Mouse (Mus musculus) erythroblast, embryonic 14.5 days (primary cell): ENCODE results near the gene Pla2g2c. TPM values are rescaled to one million over a fixed set of nuclear protein-coding genes. Genes with fewer than 3 reads are reported as not detected.

ENCODE experiments used
- H3K27me3 ChIP-seq: 2 replicates; pipeline ENCODE4 v1.6.1; 2012; ENCODE audit warnings: inconsistent platforms; ENCODE audit not compliant: control insufficient read depth
- H3K36me3 ChIP-seq: 2 replicates; pipeline ENCODE4 v1.6.1; 2012; ENCODE audit warnings: mild to moderate bottlenecking, inconsistent platforms; ENCODE audit not compliant: control insufficient read depth
- H3K4me1 ChIP-seq: 2 replicates; pipeline ENCODE4 v1.6.1; 2012; ENCODE audit warnings: inconsistent platforms; ENCODE audit not compliant: control insufficient read depth
- H3K4me3 ChIP-seq: replicated peaks from 2 replicates; pipeline ENCODE3; 2012; ENCODE audit warnings: moderate library complexity, mild to moderate bottlenecking, inconsistent platforms
- H3K9me3 ChIP-seq: 2 replicates; pipeline ENCODE4 v1.6.1; 2012; ENCODE audit warnings: low read length, inconsistent platforms, mixed read lengths; ENCODE audit not compliant: control insufficient read depth
- GATA1 ChIP-seq: IDR thresholded peaks from 2 replicates; pipeline ENCODE4 v1.6.1; 2012; ENCODE audit warnings: low read length, inconsistent platforms, mixed read lengths
- TAL1 ChIP-seq: IDR thresholded peaks from 3 replicates; pipeline ENCODE4 v1.6.1; 2012; ENCODE audit warnings: low read length, inconsistent platforms, mixed read lengths
- polyA plus RNA-seq: library from polyadenylated mRNA; stranded (reverse); fragments of >175 nt; gene quantifications from 2 replicates; pipeline ENCODE4 v1.2.3, GENCODE M21; 2012

The Pla2g2c gene
- polyA plus RNA-seq, 1 experiment, result not detected

GRCm38 (mm10) chr4:138693043-138693692 is 31.4 kb upstream of the Pla2g2c start:
- Histone ChIP-seq H3K36me3 (no peaks in the 10 kb centered on the region), H3K4me1 (no peaks in the 10 kb centered on the region), H3K27me3 (peaks cover 27% of the 10 kb centered on the region), H3K4me3 (no peak overlapping the region), H3K9me3 (no peaks in the 10 kb centered on the region)
- TF ChIP-seq TAL1 (no peak), GATA1 (no peak)

- TF ChIP-seq TAL1, result no peak
- no peak for TF ChIP-seq GATA1
- H3K4me1 ChIP-seq, result no peaks in the 10 kb centered on the region
- no peaks in the 10 kb centered on the region for H3K9me3 ChIP-seq
- H3K27me3 ChIP-seq, result peaks cover 5% of the 10 kb centered on the region
- no peaks in the 10 kb centered on the region for H3K36me3 ChIP-seq
- H3K4me3 ChIP-seq, result no peak overlapping the region
Observed at GRCm38 (mm10) chr4:138696720-138697119, 27.9 kb upstream of the Pla2g2c start.

- no peaks in the 10 kb centered on the region for H3K9me3 ChIP-seq
- no peaks in the 10 kb centered on the region for H3K4me1 ChIP-seq
- no peak overlapping the region for H3K4me3 ChIP-seq
- no peaks in the 10 kb centered on the region for H3K36me3 ChIP-seq
- TF ChIP-seq TAL1, result no peak
- TF ChIP-seq GATA1, result no peak
- H3K27me3 ChIP-seq, result peaks cover 2% of the 10 kb centered on the region; the same call in 1 of the 2 replicates
Observed at GRCm38 (mm10) chr4:138697166-138697860, 27.3 kb upstream of the Pla2g2c start.

GRCm38 (mm10) chr4:138698296-138698695 is 26.3 kb upstream of the Pla2g2c start:
- H3K36me3 ChIP-seq, result no peaks in the 10 kb centered on the region
- no peak overlapping the region for H3K4me3 ChIP-seq
- H3K4me1 ChIP-seq, result no peaks in the 10 kb centered on the region
- no peak for TF ChIP-seq TAL1
- TF ChIP-seq GATA1, result no peak
- H3K27me3 ChIP-seq, result no peaks in the 10 kb centered on the region
- no peaks in the 10 kb centered on the region for H3K9me3 ChIP-seq

GRCm38 (mm10) chr4:138700184-138700982 is 24.2 kb upstream of the Pla2g2c start:
- Histone ChIP-seq H3K4me3 (no peak overlapping the region), H3K36me3 (no peaks in the 10 kb centered on the region), H3K4me1 (no peaks in the 10 kb centered on the region), H3K27me3 (no peaks in the 10 kb centered on the region), H3K9me3 (no peaks in the 10 kb centered on the region)
- TF ChIP-seq TAL1 (no peak), GATA1 (no peak)

- H3K27me3 ChIP-seq, result no peaks in the 10 kb centered on the region
- H3K9me3 ChIP-seq, result no peaks in the 10 kb centered on the region; the same call in 1 of the 2 replicates
- TF ChIP-seq GATA1 (no peak), TAL1 (no peak)
Observed at GRCm38 (mm10) chr4:138701111-138701510, 23.5 kb upstream of the Pla2g2c start.

GRCm38 (mm10) chr4:138702031-138702430 is 22.6 kb upstream of the Pla2g2c start:
- H3K27me3 ChIP-seq, result no peaks in the 10 kb centered on the region; the same call in 1 of the 2 replicates

More at GRCm38 (mm10) chr4:138701111-138701510, 23.5 kb upstream of the Pla2g2c start:
- no peaks in the 10 kb centered on the region for H3K36me3 ChIP-seq
- H3K4me3 ChIP-seq, result no peak overlapping the region
- H3K4me1 ChIP-seq, result no peaks in the 10 kb centered on the region

GRCm38 (mm10) chr4:138702528-138702927 is 22.1 kb upstream of the Pla2g2c start:
- no peak overlapping the region for H3K4me3 ChIP-seq
- H3K9me3 ChIP-seq, result peaks cover 8% of the 10 kb centered on the region
- H3K36me3 ChIP-seq, result no peaks in the 10 kb centered on the region
- TF ChIP-seq GATA1 (no peak), TAL1 (no peak)
- no peaks in the 10 kb centered on the region for H3K4me1 ChIP-seq
- H3K27me3 ChIP-seq, result no peaks in the 10 kb centered on the region; the same call in 1 of the 2 replicates

More at GRCm38 (mm10) chr4:138702031-138702430, 22.6 kb upstream of the Pla2g2c start:
- Histone ChIP-seq H3K9me3 (peaks cover 8% of the 10 kb centered on the region), H3K4me1 (no peaks in the 10 kb centered on the region), H3K4me3 (no peak overlapping the region), H3K36me3 (no peaks in the 10 kb centered on the region)
- TF ChIP-seq TAL1 (no peak), GATA1 (no peak)

- H3K9me3 ChIP-seq, result peaks cover 8% of the 10 kb centered on the region
- H3K4me1 ChIP-seq, result no peaks in the 10 kb centered on the region
- no peaks in the 10 kb centered on the region; the same call in 1 of the 2 replicates for H3K27me3 ChIP-seq
- TF ChIP-seq GATA1, result no peak
- no peak for TF ChIP-seq TAL1
- H3K4me3 ChIP-seq, result no peak overlapping the region
- no peaks in the 10 kb centered on the region for H3K36me3 ChIP-seq
Observed at GRCm38 (mm10) chr4:138703591-138703990, 21.0 kb upstream of the Pla2g2c start.
